Mouse (Mus musculus) ES-E14 (cell line): Measurements from ENCODE around the gene Ncapd3.

Source experiments
- CHD2 ChIP-seq: IDR thresholded peaks from 2 replicates; pipeline ENCODE4 v1.6.1; 2014; ENCODE audit warnings: mild to moderate bottlenecking, low read depth, low read length, inconsistent platforms
- HCFC1 ChIP-seq: IDR thresholded peaks from 2 replicates; pipeline ENCODE4 v1.6.1; 2012; ENCODE audit warnings: low read length, inconsistent platforms, borderline replicate concordance; ENCODE audit not compliant: insufficient read depth
- MAFK ChIP-seq: IDR thresholded peaks from 2 replicates; pipeline ENCODE4 v1.6.1; 2014; ENCODE audit warnings: mild to moderate bottlenecking, low read depth, low read length, inconsistent platforms; ENCODE audit not compliant: insufficient read depth
- ZC3H11A ChIP-seq: IDR thresholded peaks from 2 replicates; pipeline ENCODE4 v1.6.1; 2012; ENCODE audit warnings: low read depth, mild to moderate bottlenecking, inconsistent platforms, low read length, borderline replicate concordance

DNA sequence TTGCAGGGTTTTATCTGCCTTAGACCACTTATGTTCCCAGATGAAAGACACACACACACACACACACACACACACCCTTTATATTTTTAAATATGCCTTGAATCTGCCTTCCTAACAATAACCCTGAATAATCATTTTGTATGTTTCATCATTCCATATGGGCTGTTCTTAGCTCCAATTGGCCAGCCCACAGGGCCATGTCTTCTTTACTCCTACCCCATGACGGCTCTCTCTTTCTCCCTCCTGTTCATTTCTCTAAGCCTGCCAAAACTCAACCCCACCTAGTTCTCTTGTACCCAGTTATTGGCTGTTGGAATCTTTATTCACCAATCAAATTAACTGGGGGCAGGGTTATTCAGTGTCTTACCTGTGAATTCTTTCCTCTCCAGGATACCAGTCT lies 60.2 kb downstream of the Ncapd3 start:
- TF ChIP-seq MAFK (no peak), ZC3H11A (no peak), CHD2 (no peak), HCFC1 (no peak)
